ENCODE assay signal across 26 mouse cellular contexts in the genomic region with DNA sequence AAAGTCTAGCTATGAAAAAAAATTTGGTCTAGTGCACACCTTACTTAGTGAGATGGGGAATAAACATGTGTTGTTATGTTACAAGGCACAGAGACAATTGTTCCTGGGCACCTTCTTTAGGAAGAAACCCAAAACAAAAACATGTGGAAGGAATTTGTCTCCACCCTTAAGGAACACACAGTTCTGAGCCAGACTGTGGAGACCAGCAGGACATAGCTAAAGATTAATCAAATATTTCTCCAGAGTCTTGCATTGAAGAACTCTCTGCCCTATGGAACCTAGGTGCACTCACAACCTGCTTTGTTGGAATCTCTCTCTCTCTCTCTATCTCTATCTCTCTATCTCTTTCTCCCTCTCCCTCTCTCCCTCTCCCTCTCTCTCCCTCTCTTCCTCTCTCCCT.
A peak's percentile ranks its signal among the peaks of the same experiment; 100 is the strongest.
DNase-seq lines count a peak whose midpoint lies in the region; ATAC-seq and TF ChIP-seq lines count a peak whose summit lies in the region.
"Had no signal": no experiment of that assay in that cellular context is flagged by ENCODE, and none has a peak within 500 bp of the region (broad histone marks: within the 10 kb centered on the region; RNA-seq: fewer than 3 reads in every experiment).

No protein-coding gene starts in this region.

- no peak overlapping the region for H3K27ac ChIP-seq in heart, embryonic 10.5 days
- peak overlapping the region; percentile 16; the same call in 1 of the 2 replicates for H3K27ac ChIP-seq in heart, postnatal 0 days (ENCODE audit: low read depth)
- H3K27ac ChIP-seq in kidney, embryonic 16.5 days (ENCODE audit: low read length), result no peak overlapping the region
- H3K27ac ChIP-seq: embryonic facial prominence, embryonic 13.5 days; forebrain, embryonic 10.5 days; forebrain, embryonic 15.5 days; hindbrain, embryonic 14.5 days; liver, embryonic 14.5 days; macrophage; midbrain, embryonic 15.5 days; neural tube, embryonic 15.5 days; stomach, embryonic 15.5 days had no signal

- peak; percentile 7 for DNase-seq in heart, embryonic 10.5 days (ENCODE audit: low spot score)
- DNase-seq in heart, postnatal 36 days, result no peak
- no peak for DNase-seq in heart, postnatal 0 days (ENCODE audit: low spot score)
- DNase-seq in heart, postnatal 10 days, result no peak
- peak; percentile 45 for DNase-seq in kidney, postnatal 14 days
- no peak for DNase-seq in left cerebral cortex, postnatal 4 days
- DNase-seq: adrenal gland, postnatal 14 days; cerebellum, adult 11-12 months; cerebellum, adult 9-11 months; layer of hippocampus, postnatal 36 days; liver; lung, adult 2 months; lung, postnatal 10 days; right cerebral cortex, postnatal 25 days had no signal

- no peak overlapping the region for H3K9ac ChIP-seq in heart, postnatal 0 days (replicated peaks; ENCODE audit: low read depth, low read length)
- no peak overlapping the region for H3K9ac ChIP-seq in kidney, embryonic 16.5 days (replicated peaks; ENCODE audit: low read length)
- H3K9ac ChIP-seq: embryonic facial prominence, embryonic 13.5 days; forebrain, embryonic 15.5 days; hindbrain, embryonic 14.5 days; liver, embryonic 14.5 days; midbrain, embryonic 15.5 days; neural tube, embryonic 15.5 days; stomach, embryonic 15.5 days had no signal

- H3K9me3 ChIP-seq in heart, embryonic 10.5 days, result peaks cover 5% of the 10 kb centered on the region
- H3K9me3 ChIP-seq in heart, postnatal 0 days (replicated peaks; ENCODE audit: control insufficient read depth, low read length), result peaks cover 7% of the 10 kb centered on the region; the same call in 1 of the 2 replicates
- H3K9me3 ChIP-seq in kidney, embryonic 16.5 days (ENCODE audit: low read length), result 0 out of 2 replicates have a peak, but pooled peaks cover 4% of the 10 kb centered on the region
- H3K9me3 ChIP-seq: embryonic facial prominence, embryonic 13.5 days; forebrain, embryonic 15.5 days; midbrain, embryonic 15.5 days; neural tube, embryonic 15.5 days; stomach, embryonic 15.5 days had no signal

- TF ChIP-seq EP300 in heart, postnatal 0 days (IDR thresholded peaks at IDR 0.05; ENCODE audit: low read depth), result no peak

- no peaks in the 10 kb centered on the region for H3K36me3 ChIP-seq in heart, embryonic 10.5 days
- no peaks in the 10 kb centered on the region for H3K36me3 ChIP-seq in heart, postnatal 0 days (replicated peaks; ENCODE audit: control insufficient read depth, insufficient read depth, low read length)
- no peaks in the 10 kb centered on the region for H3K36me3 ChIP-seq in kidney, embryonic 16.5 days (ENCODE audit: insufficient read depth, low read length)
- H3K36me3 ChIP-seq: embryonic facial prominence, embryonic 13.5 days; forebrain, embryonic 10.5 days; forebrain, embryonic 15.5 days; midbrain, embryonic 15.5 days; neural tube, embryonic 15.5 days; stomach, embryonic 15.5 days had no signal

- ATAC-seq in heart, postnatal 0 days (ENCODE audit: insufficient read depth, low read depth), result no peak
- no peak for ATAC-seq in kidney, embryonic 16.5 days (ENCODE audit: low FRiP score, low TSS enrichment)
- ATAC-seq: CD4-positive, CD25-positive, alpha-beta regulatory T cell, adult 4 months; forebrain, embryonic 15.5 days; intestine, postnatal 0 days; midbrain, embryonic 15.5 days had no signal

- H3K4me2 ChIP-seq in heart, postnatal 0 days (ENCODE audit: low read depth, low read length), result no peak overlapping the region
- H3K4me2 ChIP-seq in kidney, embryonic 16.5 days (replicated peaks; ENCODE audit: low read depth, low read length), result no peak overlapping the region
- H3K4me2 ChIP-seq: embryonic facial prominence, embryonic 13.5 days; forebrain, embryonic 15.5 days; hindbrain, embryonic 14.5 days; midbrain, embryonic 15.5 days; neural tube, embryonic 15.5 days; stomach, embryonic 15.5 days had no signal

- intact Hi-C loops in heart, postnatal 36 days (cut with DNase I), result loop anchor here (1.0 kb wide), 1 partner anchor 16 kb away; no protein-coding TSS in a partner anchor
- intact Hi-C loops in heart, postnatal 10 days (cut with DNase I), result no loop called here
- intact Hi-C loops in left cerebral cortex, postnatal 4 days (cut with DNase I), result no loop called here

- TF ChIP-seq CTCF in heart, postnatal 0 days (IDR thresholded peaks at IDR 0.05; ENCODE audit: low read depth), result no peak

- H3K4me3 ChIP-seq in heart, embryonic 10.5 days, result no peak overlapping the region
- no peak overlapping the region for H3K4me3 ChIP-seq in heart, postnatal 0 days (ENCODE audit: low read depth, low read length)
- no peak overlapping the region for H3K4me3 ChIP-seq in kidney, embryonic 16.5 days (ENCODE audit: low read length)
- H3K4me3 ChIP-seq: embryonic facial prominence, embryonic 13.5 days; forebrain, embryonic 10.5 days; forebrain, embryonic 15.5 days; midbrain, embryonic 15.5 days; neural tube, embryonic 15.5 days; stomach, embryonic 15.5 days had no signal

- H3K4me1 ChIP-seq in heart, embryonic 10.5 days, result peaks cover 11% of the 10 kb centered on the region; the same call in 1 of the 2 replicates
- no peaks in the 10 kb centered on the region for H3K4me1 ChIP-seq in heart, postnatal 0 days (ENCODE audit: control insufficient read depth, insufficient read depth)
- peaks cover 5% of the 10 kb centered on the region; the same call in 1 of the 2 replicates for H3K4me1 ChIP-seq in kidney, embryonic 16.5 days (ENCODE audit: insufficient read depth, low read length)
- H3K4me1 ChIP-seq: embryonic facial prominence, embryonic 13.5 days; forebrain, embryonic 15.5 days; midbrain, embryonic 15.5 days; stomach, embryonic 15.5 days had no signal

- H3K27me3 ChIP-seq in heart, embryonic 10.5 days (ENCODE audit: insufficient read depth, poor library complexity, severe bottlenecking), result no peaks in the 10 kb centered on the region
- H3K27me3 ChIP-seq in heart, postnatal 0 days (ENCODE audit: control insufficient read depth, insufficient read depth, low read length), result no peaks in the 10 kb centered on the region
- no peaks in the 10 kb centered on the region for H3K27me3 ChIP-seq in kidney, embryonic 16.5 days (ENCODE audit: insufficient read depth, low read length)
- H3K27me3 ChIP-seq: embryonic facial prominence, embryonic 13.5 days; forebrain, embryonic 15.5 days; midbrain, embryonic 15.5 days; neural tube, embryonic 15.5 days; stomach, embryonic 15.5 days had no signal

Comparison
In these comparisons a context has a peak if more than half of its experiments do, and no peak if none do; other contexts are left out.
1. DNase-seq: peak in heart, embryonic 10.5 days (single experiment) and kidney, postnatal 14 days (single experiment); none in heart, postnatal 36 days (0 of 2), heart, postnatal 0 days (single experiment), heart, postnatal 10 days (0 of 2) and left cerebral cortex, postnatal 4 days (single experiment).